Mouse (Mus musculus): ENCODE measurements at regions not wholly inside any gene's neighbourhood (a gene's known extent, or its start where the extent isn't known, plus 50 kb on each side); places are given as distances from the start of the nearest gene placed in this dataset.

- Histone ChIP-seq H3K36me3 (no peaks in the 10 kb centered on the region), H3K4me1 (no peaks in the 10 kb centered on the region), H3K27me3 (replicated peaks) (no peaks in the 10 kb centered on the region), H3K9me3 (replicated peaks) (no peaks in the 10 kb centered on the region), H3K27ac (no peak overlapping the region), H3K9ac (no peak overlapping the region), H3K4me2 (no peak overlapping the region), H3K4me3 (no peak overlapping the region)
- 65% methylated on average over 2 of the region's 2 CpGs for WGBS (ENCODE audit: insufficient replicate concordance)
- ATAC-seq, result no peak
These were observed 208.5 kb downstream of the Tgfb2 start for GRCm38 (mm10) chr1:186497333-186497732.

- no peaks in the 10 kb centered on the region for H3K36me3 ChIP-seq
- no peak overlapping the region for H3K4me3 ChIP-seq
- WGBS (ENCODE audit: insufficient replicate concordance), result 69% methylated on average over 5 of the region's 5 CpGs
- no peak overlapping the region for H3K9ac ChIP-seq
- H3K27me3 ChIP-seq (replicated peaks), result no peaks in the 10 kb centered on the region
- no peak overlapping the region for H3K27ac ChIP-seq
- no peak for ATAC-seq
- no peaks in the 10 kb centered on the region for H3K4me1 ChIP-seq
- no peaks in the 10 kb centered on the region for H3K9me3 ChIP-seq (replicated peaks)
- no peak overlapping the region for H3K4me2 ChIP-seq
These were observed 211.4 kb downstream of the Tgfb2 start for GRCm38 (mm10) chr1:186494411-186494783.

- ATAC-seq, result no peak
- H3K4me3 ChIP-seq, result no peak overlapping the region
These were observed 212.0 kb downstream of the Tgfb2 start for GRCm38 (mm10) chr1:186493664-186494410.

DNA sequence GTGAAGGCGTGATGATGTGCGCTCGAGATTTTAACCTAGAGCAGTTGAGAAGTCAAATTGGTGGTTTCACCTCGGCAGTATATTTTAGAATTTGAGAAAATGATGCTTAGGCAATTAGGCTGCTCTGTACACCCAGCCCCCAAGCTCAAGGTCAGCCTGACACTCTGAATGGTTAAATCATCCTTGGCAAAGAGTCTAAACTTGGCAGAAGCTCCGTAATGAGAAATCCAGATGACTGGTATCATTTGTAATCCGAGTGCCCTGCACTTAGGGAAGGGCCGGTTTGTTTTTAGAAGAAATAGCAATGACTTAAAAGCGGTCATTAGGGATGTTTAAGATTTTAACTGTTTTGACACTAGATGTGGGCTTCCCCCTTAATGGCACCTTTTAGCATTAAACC, 223.6 kb downstream of the Tgfb2 start:
- no peak for ATAC-seq
- no peak overlapping the region for H3K4me2 ChIP-seq
- H3K4me1 ChIP-seq, result no peaks in the 10 kb centered on the region
- no peaks in the 10 kb centered on the region for H3K36me3 ChIP-seq
- H3K4me3 ChIP-seq, result no peak overlapping the region
- H3K9me3 ChIP-seq (replicated peaks), result no peaks in the 10 kb centered on the region
- 69% methylated on average over 8 of the region's 8 CpGs for WGBS (ENCODE audit: insufficient replicate concordance)
- no peaks in the 10 kb centered on the region for H3K27me3 ChIP-seq (replicated peaks)
- no peak overlapping the region for H3K9ac ChIP-seq
- no peak overlapping the region for H3K27ac ChIP-seq

More at GRCm38 (mm10) chr1:186493664-186494410, 212.0 kb downstream of the Tgfb2 start:
- Histone ChIP-seq H3K4me1 (no peaks in the 10 kb centered on the region), H3K36me3 (no peaks in the 10 kb centered on the region), H3K27ac (no peak overlapping the region), H3K9ac (no peak overlapping the region), H3K4me2 (no peak overlapping the region), H3K9me3 (replicated peaks) (no peaks in the 10 kb centered on the region), H3K27me3 (replicated peaks) (no peaks in the 10 kb centered on the region)
- 73% methylated on average over 14 of the region's 14 CpGs for WGBS (ENCODE audit: insufficient replicate concordance)

GRCm38 (mm10) chr1:186480019-186480418, 225.8 kb downstream of the Tgfb2 start:
- no peak for ATAC-seq
- WGBS (ENCODE audit: insufficient replicate concordance), result 50% methylated on average over 1 of the region's 1 CpGs

DNA sequence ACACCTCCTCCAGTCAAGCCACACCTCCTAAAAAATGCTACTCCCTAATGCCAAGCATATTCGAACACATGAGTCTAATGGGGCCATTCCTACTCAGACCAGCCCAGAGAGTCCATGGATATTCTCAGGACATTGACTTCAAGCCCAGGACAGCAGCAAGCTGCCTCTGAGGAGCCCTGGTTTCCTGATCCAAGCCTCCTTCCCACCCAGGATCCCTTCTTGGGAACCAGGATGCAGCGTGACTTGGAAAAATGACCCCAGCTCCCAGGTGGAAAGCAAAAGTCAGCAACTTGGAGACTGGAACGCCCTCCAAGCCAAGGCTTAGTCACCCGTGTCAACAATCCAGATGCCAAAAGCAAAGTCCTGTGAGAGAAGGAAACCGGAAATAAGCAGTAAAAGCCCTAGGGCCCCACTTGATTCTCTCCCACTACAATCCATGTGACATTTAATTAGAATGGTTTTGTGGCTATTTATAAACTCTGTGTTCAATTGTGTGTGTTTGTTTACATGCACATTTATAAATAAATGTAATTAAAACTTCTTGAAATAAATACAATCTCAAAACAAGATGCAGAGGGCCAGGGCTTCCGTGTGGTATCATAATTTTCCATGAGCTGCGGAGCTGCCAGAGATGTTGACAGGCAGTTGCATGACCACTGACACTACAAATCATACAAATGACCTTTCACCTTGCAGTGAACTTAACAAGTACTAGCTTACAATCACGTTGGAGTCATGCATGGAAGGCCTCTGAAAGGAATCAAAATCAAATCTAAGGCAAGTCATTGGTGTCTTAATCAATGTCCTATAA, 227.2 kb downstream of the Tgfb2 start:
- H3K27me3 ChIP-seq (replicated peaks), result no peaks in the 10 kb centered on the region
- no peaks in the 10 kb centered on the region for H3K36me3 ChIP-seq
- 62% methylated on average over 8 of the region's 8 CpGs for WGBS (ENCODE audit: insufficient replicate concordance)
- H3K9ac ChIP-seq, result no peak overlapping the region
- no peaks in the 10 kb centered on the region for H3K4me1 ChIP-seq
- H3K4me2 ChIP-seq, result no peak overlapping the region
- no peak overlapping the region for H3K27ac ChIP-seq
- no peak overlapping the region for H3K4me3 ChIP-seq
- no peaks in the 10 kb centered on the region for H3K9me3 ChIP-seq (replicated peaks)
- no peak for ATAC-seq

More at GRCm38 (mm10) chr1:186480019-186480418, 225.8 kb downstream of the Tgfb2 start:
- H3K9me3 ChIP-seq (replicated peaks), result no peaks in the 10 kb centered on the region
- no peaks in the 10 kb centered on the region for H3K4me1 ChIP-seq
- H3K9ac ChIP-seq, result no peak overlapping the region
- H3K4me3 ChIP-seq, result no peak overlapping the region
- H3K27ac ChIP-seq, result no peak overlapping the region
- no peaks in the 10 kb centered on the region for H3K27me3 ChIP-seq (replicated peaks)
- no peak overlapping the region for H3K4me2 ChIP-seq
- H3K36me3 ChIP-seq, result no peaks in the 10 kb centered on the region

- H3K9me3 ChIP-seq (replicated peaks), result no peaks in the 10 kb centered on the region
- H3K36me3 ChIP-seq, result no peaks in the 10 kb centered on the region
- ATAC-seq, result no peak
- WGBS (ENCODE audit: insufficient replicate concordance), result 33% methylated on average over 2 of the region's 2 CpGs
- H3K4me1 ChIP-seq, result no peaks in the 10 kb centered on the region
- no peak overlapping the region for H3K4me2 ChIP-seq
- no peak overlapping the region for H3K9ac ChIP-seq
- no peaks in the 10 kb centered on the region for H3K27me3 ChIP-seq (replicated peaks)
- H3K27ac ChIP-seq, result no peak overlapping the region
- no peak overlapping the region for H3K4me3 ChIP-seq
These were observed 230.9 kb downstream of the Tgfb2 start for GRCm38 (mm10) chr1:186474844-186475243.

DNA sequence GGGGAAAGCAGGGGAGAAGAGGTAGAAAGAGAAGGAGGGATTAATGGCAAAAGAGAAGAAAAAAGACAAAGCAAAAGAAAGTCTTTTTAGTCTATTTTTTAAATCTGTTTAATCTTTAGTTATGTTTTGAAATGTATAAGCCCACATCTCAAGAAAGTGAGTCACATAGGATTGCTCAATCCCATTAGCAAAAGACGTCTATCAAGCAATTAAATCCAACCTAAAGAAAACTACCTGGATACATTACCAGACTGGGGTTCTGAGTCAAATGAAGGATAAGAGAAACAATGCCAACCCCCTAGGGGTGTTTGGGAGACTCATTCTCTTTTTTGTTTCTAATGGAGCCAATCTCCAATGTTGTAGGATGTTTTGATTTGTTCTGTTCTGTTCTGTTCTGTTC, 231.4 kb downstream of the Tgfb2 start:
- H3K27me3 ChIP-seq (replicated peaks), result no peaks in the 10 kb centered on the region
- 60% methylated on average over 1 of the region's 1 CpGs for WGBS (ENCODE audit: insufficient replicate concordance)
- no peaks in the 10 kb centered on the region for H3K4me1 ChIP-seq
- H3K27ac ChIP-seq, result no peak overlapping the region
- H3K4me3 ChIP-seq, result no peak overlapping the region
- no peaks in the 10 kb centered on the region for H3K36me3 ChIP-seq
- no peak overlapping the region for H3K4me2 ChIP-seq
- no peak for ATAC-seq
- H3K9ac ChIP-seq, result no peak overlapping the region
- H3K9me3 ChIP-seq (replicated peaks), result no peaks in the 10 kb centered on the region

DNA sequence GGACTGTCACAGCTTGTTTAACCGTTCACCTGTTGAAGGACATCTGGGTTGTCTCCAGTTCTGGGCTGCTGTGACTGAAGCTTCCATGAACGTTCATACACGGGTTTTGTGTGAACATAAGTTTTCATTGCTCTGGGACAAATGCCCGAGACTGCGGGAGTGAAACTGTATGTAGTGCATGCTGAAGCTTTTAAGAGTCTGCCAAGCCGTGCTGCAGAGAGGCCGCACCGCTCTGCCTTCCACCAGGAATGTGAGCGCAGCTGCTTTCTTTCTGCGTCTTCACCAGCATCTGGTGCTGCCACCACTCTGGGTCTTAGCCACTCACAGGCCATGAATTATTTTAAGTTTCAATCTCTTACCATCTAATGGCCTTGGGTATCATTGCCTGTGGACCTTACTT, 232.8 kb downstream of the Tgfb2 start:
- H3K9me3 ChIP-seq (replicated peaks), result no peaks in the 10 kb centered on the region
- H3K4me2 ChIP-seq, result no peak overlapping the region
- H3K36me3 ChIP-seq, result no peaks in the 10 kb centered on the region
- 68% methylated on average over 10 of the region's 10 CpGs for WGBS (ENCODE audit: insufficient replicate concordance)
- no peaks in the 10 kb centered on the region for H3K4me1 ChIP-seq
- ATAC-seq, result no peak
- H3K27me3 ChIP-seq (replicated peaks), result no peaks in the 10 kb centered on the region
- no peak overlapping the region for H3K4me3 ChIP-seq
- no peak overlapping the region for H3K27ac ChIP-seq
- H3K9ac ChIP-seq, result no peak overlapping the region

DNA sequence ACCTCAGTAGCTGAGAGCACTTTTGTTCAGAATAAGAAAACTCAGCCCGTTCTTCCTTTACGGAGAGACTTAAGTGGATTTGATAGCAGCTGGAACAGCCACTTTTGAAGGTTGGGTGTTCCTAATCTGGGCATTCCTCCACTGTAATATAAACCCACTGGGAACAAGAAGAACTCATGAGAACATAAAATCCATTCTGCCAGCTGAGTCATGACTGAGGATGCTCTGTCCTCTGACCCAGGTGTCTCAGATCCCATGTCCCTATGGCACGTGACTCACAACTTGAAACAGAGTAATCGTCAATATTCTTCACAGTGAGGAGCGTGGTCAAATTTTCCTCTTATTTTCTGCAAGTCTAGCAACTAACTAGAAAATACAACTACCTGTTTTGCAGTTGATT, 240.3 kb downstream of the Tgfb2 start:
- no peak for ATAC-seq
- H3K4me2 ChIP-seq, result no peak overlapping the region
- no peak overlapping the region for H3K27ac ChIP-seq
- 81% methylated on average over 5 of the region's 5 CpGs for WGBS (ENCODE audit: insufficient replicate concordance)
- no peaks in the 10 kb centered on the region for H3K4me1 ChIP-seq
- no peaks in the 10 kb centered on the region for H3K36me3 ChIP-seq
- H3K9me3 ChIP-seq (replicated peaks), result no peaks in the 10 kb centered on the region
- no peak overlapping the region for H3K9ac ChIP-seq
- no peak overlapping the region for H3K4me3 ChIP-seq
- no peaks in the 10 kb centered on the region for H3K27me3 ChIP-seq (replicated peaks)

- H3K27me3 ChIP-seq (replicated peaks), result no peaks in the 10 kb centered on the region
- WGBS (ENCODE audit: insufficient replicate concordance), result 68% methylated on average over 10 of the region's 10 CpGs
- no peak for ATAC-seq
- no peak overlapping the region for H3K4me2 ChIP-seq
- H3K9ac ChIP-seq, result no peak overlapping the region
- no peak overlapping the region for H3K4me3 ChIP-seq
- no peak overlapping the region for H3K27ac ChIP-seq
- no peaks in the 10 kb centered on the region for H3K36me3 ChIP-seq
- H3K4me1 ChIP-seq, result no peaks in the 10 kb centered on the region
- H3K9me3 ChIP-seq (replicated peaks), result no peaks in the 10 kb centered on the region
These were observed 245.0 kb downstream of the Tgfb2 start for GRCm38 (mm10) chr1:186460742-186461141.

- H3K9me3 ChIP-seq (replicated peaks), result no peaks in the 10 kb centered on the region
- no peaks in the 10 kb centered on the region for H3K4me1 ChIP-seq
- H3K4me3 ChIP-seq, result no peak overlapping the region
- no peak overlapping the region for H3K9ac ChIP-seq
- 27% methylated on average over 2 of the region's 2 CpGs for WGBS (ENCODE audit: insufficient replicate concordance)
- H3K27ac ChIP-seq, result no peak overlapping the region
- no peak for ATAC-seq
- H3K4me2 ChIP-seq, result no peak overlapping the region
- no peaks in the 10 kb centered on the region for H3K36me3 ChIP-seq
- H3K27me3 ChIP-seq (replicated peaks), result no peaks in the 10 kb centered on the region
These were observed 247.6 kb downstream of the Tgfb2 start for GRCm38 (mm10) chr1:186458099-186458637.

Measured in liver, embryonic 12.5 days (tissue).